Mouse (Mus musculus) midbrain, embryonic 11.5 days (tissue): ENCODE data around the gene Patz1. TPM values are rescaled to one million over a fixed set of nuclear protein-coding genes. Genes with fewer than 3 reads are reported as not detected.

ENCODE experiments used
- ATAC-seq: fragments of 200-750 bp; cut with Nextera tagmentation; 2 replicates; pipeline ENCODE4 v1.8.0; 2017; ENCODE audit warnings: moderate TSS enrichment, moderate library complexity; ENCODE audit not compliant: low FRiP score
- DNase-seq: peaks from one replicate; pipeline ENCODE4 v3.0.0; 2015; ENCODE audit warnings: low spot score; ENCODE audit errors: missing footprints
- H3K27ac ChIP-seq: fragments of 300-500 bp; sonication (generic); 2 replicates; pipeline ENCODE4 v1.5.1; 2014; ENCODE audit warnings: low read depth, low read length
- H3K27me3 ChIP-seq: fragments of 300-500 bp; sonication (generic); 2 replicates; pipeline ENCODE4 v1.6.1; 2014; ENCODE audit warnings: mild to moderate bottlenecking, low read length, moderate library complexity, mixed read lengths; ENCODE audit not compliant: control insufficient read depth, insufficient read depth
- H3K36me3 ChIP-seq: fragments of 300-500 bp; sonication (generic); 2 replicates; pipeline ENCODE4 v1.6.1; 2014; ENCODE audit warnings: mild to moderate bottlenecking, low read length, moderate library complexity, mixed read lengths; ENCODE audit not compliant: control insufficient read depth, insufficient read depth
- H3K4me1 ChIP-seq: fragments of 300-500 bp; sonication (generic); 2 replicates; pipeline ENCODE4 v1.6.1; 2014; ENCODE audit warnings: low read length; ENCODE audit not compliant: control insufficient read depth, insufficient read depth
- H3K4me2 ChIP-seq: fragments of 300-500 bp; sonication (generic); 2 replicates; pipeline ENCODE4 v1.6.1; 2014; ENCODE audit warnings: mild to moderate bottlenecking, moderate library complexity
- H3K4me3 ChIP-seq: fragments of 300-500 bp; sonication (generic); 2 replicates; pipeline ENCODE4 v1.5.1; 2014; ENCODE audit warnings: low read depth, low read length
- H3K9ac ChIP-seq: fragments of 300-500 bp; sonication (generic); 2 replicates; pipeline ENCODE4 v1.6.1; 2014; ENCODE audit warnings: low read length
- H3K9me3 ChIP-seq: fragments of 300-500 bp; sonication (generic); 2 replicates; pipeline ENCODE4 v1.6.1; 2016; ENCODE audit warnings: low read length; ENCODE audit not compliant: control insufficient read depth
- WGBS: fragments of 180-500 bp; shearing (Covaris S2); extraction: QIAGEN DNeasy Blood & Tissue Kit; methylation state at CpG from one replicate; pipeline ENCODE4 v1.1.7; 2014; 5-methylcytosine and 5-hydroxymethylcytosine counted together
- polyA plus RNA-seq: library from polyadenylated mRNA; unstranded; fragments of >200 nt; fragmentation: Nextera tagmentation; extraction: Ambion mirVana; gene quantifications from 2 replicates; pipeline ENCODE4 v1.2.1, GENCODE M21; 2014

Gene Patz1
- polyA plus RNA-seq, 1 experiment from 2014 or later, result 116 TPM

- Histone ChIP-seq H3K27ac (no peak overlapping the region), H3K4me2 (no peak overlapping the region), H3K4me3 (no peak overlapping the region), H3K9ac (no peak overlapping the region), H3K4me1 (peaks cover 2% of the 10 kb centered on the region; the same call in 1 of the 2 replicates), H3K27me3 (no peaks in the 10 kb centered on the region), H3K36me3 (peaks cover 11% of the 10 kb centered on the region), H3K9me3 (no peaks in the 10 kb centered on the region)
- ATAC-seq (no peak), DNase-seq (no peak)
- 87% methylated on average over 4 of the region's 4 CpGs for WGBS
Observed at GRCm38 (mm10) chr11:3349343-3349695, 60.6 kb downstream of the Patz1 start.

- 93% methylated on average over 9 of the region's 9 CpGs for WGBS
- no peak overlapping the region for H3K4me2 ChIP-seq
- no peaks in the 10 kb centered on the region for H3K9me3 ChIP-seq
- H3K36me3 ChIP-seq, result peaks cover 11% of the 10 kb centered on the region; the same call in 1 of the 2 replicates
- H3K27me3 ChIP-seq, result no peaks in the 10 kb centered on the region
- no peak overlapping the region for H3K27ac ChIP-seq
- H3K4me3 ChIP-seq, result no peak overlapping the region
- ATAC-seq, result no peak
- DNase-seq, result no peak
- peaks cover 2% of the 10 kb centered on the region; the same call in 1 of the 2 replicates for H3K4me1 ChIP-seq
- no peak overlapping the region for H3K9ac ChIP-seq
Observed at GRCm38 (mm10) chr11:3352131-3352530, 63.5 kb downstream of the Patz1 start.

GRCm38 (mm10) chr11:3352990-3353585 lies 64.4 kb downstream of the Patz1 start:
- no peak overlapping the region for H3K4me3 ChIP-seq
- ATAC-seq (peak; percentile 8; the same call in 1 of the 2 replicates), DNase-seq (peak; percentile 82)
- H3K4me2 ChIP-seq, result no peak overlapping the region
- peaks cover 14% of the 10 kb centered on the region for H3K36me3 ChIP-seq
- no peaks in the 10 kb centered on the region for H3K27me3 ChIP-seq
- H3K9me3 ChIP-seq, result no peaks in the 10 kb centered on the region
- H3K4me1 ChIP-seq, result 0 out of 2 replicates have a peak, but pooled peaks cover 2% of the 10 kb centered on the region
- WGBS, result 45% methylated on average over 18 of the region's 18 CpGs
- no peak overlapping the region for H3K9ac ChIP-seq
- H3K27ac ChIP-seq, result no peak overlapping the region

Other genes starting within 250 kb of the Patz1 start
- 8.0 and 8.8 TPM in 2 replicates for gene Sfi1, start 95.4 kb upstream of the Patz1 start, polyA plus RNA-seq
- gene Eif4enif1, start 86.5 kb upstream of the Patz1 start, polyA plus RNA-seq, result 54.5 and 54.7 TPM in 2 replicates
- 327 and 332 TPM in 2 replicates for gene Drg1, start 22.5 kb upstream of the Patz1 start, polyA plus RNA-seq
- gene Pik3ip1, start 41.5 kb downstream of the Patz1 start, polyA plus RNA-seq, result 10.5 and 12.1 TPM in 2 replicates
- gene Limk2, start 120.3 kb downstream of the Patz1 start, polyA plus RNA-seq, result 62.6 and 63.4 TPM in 2 replicates
- 51.9 and 54.3 TPM in 2 replicates for gene Rnf185, start 163.5 kb downstream of the Patz1 start, polyA plus RNA-seq
- 0.38 and 0.54 TPM in 2 replicates for gene Pla2g3, start 199.4 kb downstream of the Patz1 start, polyA plus RNA-seq
- 0.07 and 0.16 TPM in 2 replicates for gene Inpp5j, start 215.9 kb downstream of the Patz1 start, polyA plus RNA-seq
- 55.9 and 58.9 TPM in 2 replicates for gene Selenom, start 225.8 kb downstream of the Patz1 start, polyA plus RNA-seq